Mouse (Mus musculus): ENCODE measurements around the gene Rhot2. TPM values are rescaled to one million over a fixed set of nuclear protein-coding genes. Genes with fewer than 3 reads are reported as not detected.
"Not testable (repeated sequence)": the region's sequence is repeated elsewhere in the genome, so short reads cannot be mapped to it uniquely, and the experiment has no call there.

Gene Rhot2
- total RNA-seq, 2 experiments from 2014 or later: 81.9 to 84.9 TPM

DNA sequence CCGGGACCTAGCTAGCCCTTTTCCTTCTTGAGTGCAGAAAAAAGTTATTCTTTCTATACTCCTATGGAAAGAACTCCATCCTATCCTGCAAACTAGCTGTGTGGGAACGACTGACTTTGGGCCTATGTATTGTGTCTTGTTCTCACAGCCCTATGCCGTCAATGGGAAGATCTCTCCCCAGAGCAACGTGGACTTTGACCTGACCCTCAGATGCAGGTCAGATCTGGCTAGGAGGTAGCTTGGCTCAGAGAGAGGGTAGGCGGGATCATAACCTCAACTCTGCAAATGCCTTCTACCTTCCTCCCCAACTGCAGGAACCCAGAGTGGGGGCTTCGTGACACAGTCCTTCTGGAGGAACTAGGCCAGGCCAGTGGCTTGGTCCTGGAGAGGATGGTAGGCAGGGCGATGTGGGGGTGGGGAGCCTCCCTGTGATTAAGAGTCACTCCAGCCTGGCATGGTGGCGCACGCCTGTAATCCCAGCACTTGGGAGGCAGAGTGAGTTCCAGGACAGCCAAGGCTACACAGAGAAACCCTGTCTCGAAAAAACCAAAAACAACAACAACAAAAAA is 31.8 kb upstream of the Rhot2 start:
- DNase-seq (ENCODE audit: low spot score in 2 of 2): no peak
- intact Hi-C loops (cut with DNase I): loop anchor here (5.0 kb wide), 1 partner anchor 46 kb away; no protein-coding TSS in a partner anchor

DNA sequence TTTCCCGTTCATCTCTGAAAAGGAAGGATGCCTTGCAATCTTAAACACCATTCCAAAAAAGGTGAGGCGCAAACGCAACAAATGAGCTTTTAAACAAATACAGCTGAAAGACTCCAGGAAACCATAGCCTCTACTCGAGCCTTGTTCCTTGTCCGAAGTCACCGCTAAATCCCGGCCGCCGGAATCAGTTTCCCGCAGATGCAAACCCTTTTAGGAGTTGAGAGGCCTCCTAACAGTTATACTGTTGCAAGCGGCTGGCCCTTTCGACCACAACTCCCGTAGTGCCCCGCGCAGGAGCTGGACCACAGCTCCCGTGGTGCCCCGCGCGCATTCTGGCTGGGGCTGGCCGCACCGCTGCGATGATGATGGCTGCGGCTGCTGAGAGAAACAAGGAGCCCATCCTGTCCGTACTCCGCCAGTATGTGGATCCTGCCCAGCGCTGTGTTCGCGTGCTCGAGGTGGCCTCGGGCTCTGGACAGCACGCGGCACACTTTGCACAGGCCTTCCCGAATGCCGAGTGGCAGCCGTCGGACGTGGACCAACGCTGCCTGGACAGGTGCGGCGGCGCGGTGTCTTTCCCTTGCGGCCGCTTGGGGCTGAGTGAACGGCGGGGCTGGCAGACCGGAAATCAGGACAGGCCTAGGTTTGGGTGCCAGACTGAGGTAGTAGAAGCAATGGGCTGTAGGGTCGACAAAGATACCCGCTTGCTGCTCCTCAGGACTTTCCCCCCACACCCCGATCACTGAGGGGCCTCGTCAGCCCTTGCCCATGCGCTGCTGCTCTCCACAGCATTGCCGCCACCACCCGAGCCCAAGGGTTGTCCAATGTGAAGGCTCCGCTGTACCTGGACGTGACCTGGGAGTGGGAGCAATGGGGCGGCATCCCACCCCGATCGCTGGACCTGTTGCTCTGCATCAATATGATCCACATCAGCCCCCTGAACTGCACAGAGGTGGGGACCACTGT is 30.8 kb upstream of the Rhot2 start:
- peak; percentile 87 to 91 for DNase-seq (ENCODE audit: low spot score in 2 of 2)
- intact Hi-C loops (cut with DNase I): loop anchor here (1.0 to 5.0 kb wide), 2 partner anchors 42 to 47 kb away; partner anchors contain the start of gene Stub1

DNA sequence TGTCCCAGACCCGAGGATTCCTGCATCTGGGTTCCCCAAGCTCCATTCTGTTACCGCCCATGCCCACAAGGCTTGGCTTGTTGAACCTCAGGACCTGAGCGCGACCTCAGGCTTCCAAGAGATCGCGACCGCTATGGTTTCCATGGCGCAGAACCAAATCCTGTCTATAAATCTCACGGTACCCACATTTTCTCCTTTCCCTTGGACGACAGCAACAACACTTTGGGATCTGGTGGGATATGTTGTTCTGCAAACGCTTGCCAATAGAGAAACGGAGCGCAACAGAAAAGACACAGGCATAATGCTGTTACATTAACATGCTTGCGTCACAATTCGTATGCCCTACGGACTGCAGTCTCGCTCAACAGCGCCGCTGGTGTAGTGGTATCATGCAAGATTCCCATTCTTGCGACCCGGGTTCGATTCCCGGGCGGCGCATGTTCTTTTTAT is 30.1 kb upstream of the Rhot2 start, which contains the start of gene Mettl26:
Mettl26 (plus strand) TSS at position 354 of the 450 bp plus-strand sequence.
- intact Hi-C loops (cut with DNase I): loop anchor here (1.0 to 5.0 kb wide), 2 partner anchors 41 to 48 kb away; partner anchors contain the start of gene Stub1
- DNase-seq (ENCODE audit: low spot score in 2 of 2): peak; percentile 96 to 100

DNA sequence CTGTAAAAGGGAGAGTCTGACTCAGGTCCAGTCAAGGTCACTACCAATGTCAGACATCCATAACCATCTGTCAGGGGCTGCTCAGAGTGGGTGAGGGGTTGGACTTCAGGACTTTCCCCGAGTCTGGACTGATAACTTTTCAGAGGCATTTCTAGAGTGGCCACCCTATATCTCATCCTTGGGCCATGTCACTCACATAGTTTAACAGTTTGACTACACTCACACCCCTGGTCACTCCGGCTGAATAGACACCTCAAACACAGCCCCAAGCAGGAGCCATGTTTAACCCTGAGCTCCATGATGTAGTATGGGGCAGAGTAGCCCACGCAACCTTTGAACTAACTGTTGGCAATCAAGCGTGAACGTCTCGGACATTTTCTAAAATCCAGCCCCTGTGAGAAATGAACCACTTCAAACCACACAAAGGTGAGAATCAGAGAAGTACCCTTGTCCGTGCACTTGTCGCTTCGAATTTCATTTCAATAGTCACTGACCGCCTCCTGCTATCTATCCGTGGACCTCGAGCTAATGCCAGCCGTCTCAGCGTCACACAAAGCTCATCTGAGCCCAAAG is 29.6 kb upstream of the Rhot2 start:
- no peak for DNase-seq (ENCODE audit: low spot score in 2 of 2)
- intact Hi-C loops (cut with DNase I): no loop called here

DNA sequence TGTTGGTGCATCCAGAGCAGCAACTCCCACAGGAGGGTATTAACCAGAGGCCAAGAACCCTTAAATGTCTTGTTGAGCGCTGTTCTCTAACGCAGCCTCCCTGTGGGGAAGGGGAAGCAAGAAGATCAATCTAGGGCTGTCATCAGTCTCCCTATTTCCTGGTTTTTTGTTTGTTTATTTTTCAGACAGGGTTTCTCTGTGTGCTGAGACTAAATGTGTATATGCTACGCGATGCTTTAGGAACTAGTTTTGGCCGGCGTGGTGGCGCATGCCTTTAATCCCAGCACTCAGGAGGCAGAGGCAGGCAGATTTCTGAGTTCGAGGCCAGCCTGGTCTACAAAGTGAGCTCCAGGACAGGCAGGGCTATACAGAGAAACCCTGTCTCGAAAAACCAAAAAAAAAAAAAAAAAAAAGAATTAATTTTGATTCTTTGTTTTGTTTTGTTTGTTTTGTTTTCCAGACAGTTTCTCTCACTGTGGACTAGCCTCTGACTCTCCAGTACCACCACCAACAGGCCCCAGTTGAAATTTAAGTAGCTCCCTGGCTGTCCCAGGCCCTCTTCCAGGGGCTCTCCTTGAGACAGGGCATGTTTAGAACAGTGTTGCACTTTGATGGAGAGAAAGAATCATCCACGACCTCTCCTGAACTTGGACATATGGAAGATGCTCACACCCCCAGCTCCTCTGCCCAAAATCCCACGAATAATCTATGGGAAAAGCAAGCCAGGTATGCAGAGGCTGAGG is 28.9 kb upstream of the Rhot2 start:
- DNase-seq (ENCODE audit: low spot score in 2 of 2): no peak
- intact Hi-C loops (cut with DNase I): no loop called here

DNA sequence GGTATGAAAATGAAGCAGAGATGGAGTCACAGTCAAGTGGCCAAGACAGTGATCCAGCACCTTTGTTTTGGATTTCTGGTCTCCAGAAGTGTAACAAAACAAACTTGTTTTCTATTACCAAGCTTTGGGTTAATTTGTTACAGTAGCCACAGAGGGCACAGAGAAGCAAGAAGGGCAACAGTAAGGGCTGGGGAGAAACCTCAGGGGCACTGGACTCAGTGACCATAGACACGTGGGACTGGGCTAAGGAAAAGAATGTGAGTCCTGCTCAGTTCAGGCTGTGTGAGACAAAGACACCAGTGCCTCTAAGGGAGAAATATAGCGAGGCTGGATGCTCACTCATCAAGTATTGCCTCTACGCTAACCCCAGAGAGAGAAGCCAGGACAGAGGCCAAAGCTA is 28.0 kb upstream of the Rhot2 start:
- intact Hi-C loops (cut with DNase I): no loop called here
- DNase-seq (ENCODE audit: low spot score in 2 of 2): no peak

DNA sequence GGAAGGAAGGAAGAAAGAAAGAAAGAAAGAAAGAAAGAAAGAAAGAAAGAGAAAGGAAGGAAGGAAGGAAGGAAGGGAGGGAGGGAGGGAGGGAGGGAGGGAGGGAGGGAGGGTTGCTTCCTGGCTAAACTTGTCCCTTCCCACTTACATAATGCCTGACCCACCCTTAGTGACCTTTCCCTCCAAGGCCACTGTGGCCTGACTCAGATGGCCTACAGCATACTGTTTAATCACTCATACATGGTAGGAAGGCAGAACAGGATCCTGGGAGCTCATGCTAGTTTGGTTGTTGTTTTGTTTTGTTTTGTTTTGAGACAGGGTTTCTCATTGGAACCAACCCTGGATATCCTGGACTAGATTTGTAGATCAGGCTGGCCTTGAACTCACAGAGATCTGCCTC is 26.9 kb upstream of the Rhot2 start:
- DNase-seq (ENCODE audit: low spot score in 2 of 2); intact Hi-C loops (cut with DNase I): not testable (repeated sequence)

DNA sequence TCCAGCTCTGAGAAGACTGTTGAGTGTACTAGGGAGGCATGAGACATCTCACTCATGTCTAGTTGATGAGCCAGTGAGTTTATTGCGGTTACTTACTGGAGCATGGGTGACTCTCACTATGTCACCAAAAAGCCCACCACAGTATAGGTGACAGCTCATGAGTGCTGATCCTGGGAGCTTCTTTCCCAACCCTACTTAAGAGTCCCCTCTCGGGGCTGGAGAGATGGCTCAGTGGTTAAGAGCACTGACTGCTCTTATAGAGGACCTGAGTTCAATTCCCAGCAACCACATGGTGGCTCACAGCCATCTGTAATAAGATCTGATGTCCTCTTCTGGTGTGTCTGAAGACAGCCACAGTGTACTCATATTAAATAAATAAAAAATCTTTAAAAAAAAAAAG is 25.3 kb upstream of the Rhot2 start:
- intact Hi-C loops (cut with DNase I): no loop called here
- no peak for DNase-seq (ENCODE audit: low spot score in 2 of 2)

DNA sequence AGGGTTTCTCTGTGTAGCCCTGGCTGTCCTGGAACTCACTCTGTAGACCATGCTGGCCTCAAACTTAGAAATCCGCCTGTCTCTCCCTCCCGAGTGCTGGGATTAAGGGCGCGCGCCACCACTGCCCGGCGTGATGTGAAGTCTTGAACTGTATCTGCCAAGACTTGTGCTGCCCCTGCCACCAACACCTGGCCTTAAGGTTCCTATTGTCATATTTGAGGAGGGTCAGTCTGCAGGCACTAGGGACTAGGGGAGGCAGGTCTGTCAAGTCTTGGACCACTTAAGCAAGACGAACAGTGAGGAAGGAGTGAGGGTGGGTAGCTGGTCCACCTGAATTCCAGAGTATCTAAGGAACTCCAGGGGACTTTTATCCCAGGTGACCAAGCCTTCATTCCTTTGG is 24.8 kb upstream of the Rhot2 start:
- no peak for DNase-seq (ENCODE audit: low spot score in 2 of 2)
- intact Hi-C loops (cut with DNase I): no loop called here

DNA sequence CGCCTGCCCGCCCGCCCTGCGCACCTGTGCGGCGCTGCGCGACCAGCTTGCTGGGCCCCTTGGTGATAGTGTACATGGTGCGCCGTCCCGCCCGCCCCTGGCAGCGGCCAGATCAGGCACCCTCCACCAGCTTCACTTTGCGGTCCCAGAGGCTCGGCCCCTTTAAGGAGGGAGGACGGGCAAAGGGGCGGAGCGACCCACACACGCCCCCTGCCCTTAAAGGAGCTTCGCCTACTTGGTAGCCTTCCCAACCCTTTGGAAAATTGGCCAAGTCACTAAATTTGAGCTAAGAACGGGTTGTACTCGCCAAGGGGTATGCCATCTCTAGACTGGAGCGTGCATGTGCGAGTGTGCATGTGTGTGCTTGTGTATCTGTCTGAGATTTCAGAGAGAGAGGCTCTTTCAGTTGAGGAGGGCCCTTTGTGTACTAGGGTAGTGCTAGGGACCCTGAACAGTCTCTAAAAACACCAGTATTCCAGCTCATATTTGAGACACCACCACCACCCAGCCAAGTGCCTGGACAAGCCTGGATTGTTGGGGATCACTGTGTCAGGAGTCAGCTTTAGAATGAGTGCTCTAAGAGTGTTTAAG is 24.0 kb upstream of the Rhot2 start, which contains the start of gene Mcrip2:
Mcrip2 (minus strand) TSS at position 164 of the 591 bp plus-strand sequence.
- intact Hi-C loops (cut with DNase I): no loop called here
- DNase-seq (ENCODE audit: low spot score in 2 of 2): peak; percentile 76 to 80

DNA sequence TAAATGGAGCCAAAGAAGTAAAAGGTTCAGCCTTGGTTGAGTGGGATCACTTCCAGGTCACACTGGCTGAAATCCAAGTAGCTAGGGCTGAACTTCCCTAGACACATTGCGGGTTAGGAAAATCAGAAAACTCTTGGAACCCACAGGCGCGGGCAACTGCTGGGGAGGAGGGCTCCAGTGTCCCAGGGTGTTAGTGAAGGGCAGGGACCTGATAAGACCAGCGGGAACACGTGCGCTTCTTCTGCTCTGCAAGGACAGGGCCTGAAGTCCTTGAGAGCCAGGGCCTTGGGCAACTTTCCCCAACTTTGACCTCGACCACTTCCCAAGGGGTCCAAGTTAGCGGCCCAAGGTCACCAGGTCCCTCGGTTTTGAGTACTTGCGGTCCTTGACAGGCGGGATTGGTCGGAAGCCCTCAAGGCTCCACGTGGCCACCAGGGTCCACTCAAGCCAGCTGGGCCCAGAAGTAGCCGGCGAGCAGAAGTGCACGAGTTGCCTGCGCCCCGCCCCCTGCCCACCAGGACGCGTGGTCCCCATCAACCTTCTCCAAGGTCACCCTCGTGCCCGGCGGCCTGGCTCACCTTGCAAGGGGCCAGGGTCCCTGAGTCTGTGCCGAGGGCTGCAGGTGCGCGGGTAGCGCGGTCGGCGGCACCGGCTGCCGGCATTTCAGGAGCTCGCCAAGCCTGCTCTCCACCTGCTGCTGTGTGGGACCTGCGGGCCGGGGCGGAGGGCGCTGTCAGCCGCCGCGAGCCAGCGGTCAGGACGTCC is 23.4 kb upstream of the Rhot2 start:
- intact Hi-C loops (cut with DNase I): no loop called here
- no peak for DNase-seq (ENCODE audit: low spot score in 2 of 2)

DNA sequence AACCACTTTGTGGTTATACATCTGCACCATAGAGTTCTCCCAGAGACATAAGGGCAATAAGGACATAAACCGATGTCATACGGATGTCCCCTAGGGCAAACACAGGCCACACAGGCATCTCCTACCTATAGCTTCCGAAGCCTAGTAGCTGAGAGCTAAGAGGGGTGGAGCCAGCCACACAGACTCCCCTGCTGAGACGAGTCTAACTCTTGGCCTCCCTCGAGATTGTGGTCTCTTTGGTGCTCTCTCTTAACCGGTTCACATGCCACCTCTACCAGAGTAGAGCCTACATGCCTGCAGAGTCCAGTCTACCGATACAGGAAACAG is 22.8 kb upstream of the Rhot2 start:
- intact Hi-C loops (cut with DNase I): no loop called here
- no peak for DNase-seq (ENCODE audit: low spot score in 2 of 2)

DNA sequence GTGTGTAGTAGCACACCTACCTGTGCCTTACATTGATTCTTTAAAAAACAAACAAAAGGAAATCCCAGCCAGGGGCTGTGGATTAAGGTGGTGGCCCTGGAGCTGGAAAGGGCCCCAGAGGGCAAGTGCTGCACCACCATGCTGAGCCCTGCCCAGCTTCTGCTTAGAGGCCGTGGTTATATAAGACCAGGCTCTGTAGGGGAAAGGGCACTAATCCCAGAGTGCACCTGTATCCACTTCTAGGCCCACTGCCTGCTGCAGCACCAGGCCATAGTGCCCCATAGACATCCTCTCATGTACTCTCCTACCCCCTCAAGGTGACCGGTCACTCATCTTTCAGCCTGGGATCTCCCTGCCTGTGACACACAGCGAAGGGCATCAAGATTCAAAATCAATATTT is 21.5 kb upstream of the Rhot2 start:
- no peak for DNase-seq (ENCODE audit: low spot score in 2 of 2)
- intact Hi-C loops (cut with DNase I): no loop called here

DNA sequence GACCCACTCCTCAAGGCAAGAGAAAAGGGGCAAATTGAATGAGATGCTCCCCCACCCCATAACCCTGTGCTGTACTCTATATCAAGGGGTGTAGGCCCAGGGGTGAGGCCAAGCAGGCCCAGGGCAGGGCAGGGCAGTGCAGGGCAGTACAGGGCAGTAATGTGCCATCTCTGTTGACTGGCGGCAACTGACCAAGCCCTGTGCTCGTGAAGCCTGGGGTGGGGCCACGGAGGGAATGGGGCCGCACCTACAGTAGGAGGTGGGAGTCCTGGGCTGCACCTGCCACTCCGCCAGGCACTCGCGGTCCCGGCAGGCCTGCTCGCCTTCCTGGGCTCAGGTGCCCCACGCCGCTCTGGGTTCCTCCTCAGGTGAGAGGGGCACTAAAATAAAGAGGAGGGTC is 20.6 kb upstream of the Rhot2 start:
- no peak for DNase-seq (ENCODE audit: low spot score in 2 of 2)
- intact Hi-C loops (cut with DNase I): no loop called here

DNA sequence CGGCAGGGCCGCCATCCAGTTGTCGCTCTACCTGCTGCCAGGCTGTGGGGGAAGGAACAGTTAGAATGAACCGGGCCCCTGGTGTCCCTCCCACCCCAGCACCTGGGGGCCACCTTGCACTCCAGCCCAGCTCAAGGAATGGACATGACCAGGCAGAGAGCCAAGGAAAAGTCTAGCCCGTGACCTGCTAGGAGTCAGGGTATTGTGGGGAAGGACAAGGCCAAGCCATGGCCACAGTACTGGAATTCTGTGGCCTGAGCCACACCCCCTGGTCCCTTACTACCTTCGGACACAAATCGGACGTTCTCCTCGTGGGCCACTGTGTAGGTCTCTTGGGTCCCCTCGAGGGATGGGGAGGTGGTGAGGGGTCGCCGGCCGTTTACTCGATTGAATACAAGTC is 19.7 kb upstream of the Rhot2 start:
- DNase-seq (ENCODE audit: low spot score in 2 of 2): no peak
- intact Hi-C loops (cut with DNase I): no loop called here

DNA sequence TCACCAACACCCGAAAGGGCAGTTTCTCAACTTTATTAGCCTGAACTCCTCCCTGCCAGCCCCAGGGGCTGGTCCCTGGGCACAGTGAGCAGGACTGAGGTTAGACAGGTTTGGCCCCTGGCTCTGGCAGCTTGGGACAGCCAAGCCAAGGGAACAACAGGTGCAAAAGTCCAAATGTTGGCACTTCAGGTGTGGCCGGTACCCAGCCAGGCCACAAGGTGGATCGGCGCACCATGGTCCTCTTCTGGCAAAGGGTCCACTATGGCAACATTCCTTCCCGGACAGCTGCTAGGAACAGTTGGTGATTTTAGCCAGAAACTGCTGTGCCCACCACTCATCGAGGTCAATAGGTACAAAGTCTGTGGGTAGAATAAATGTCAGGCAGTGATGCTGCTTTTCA is 19.0 kb upstream of the Rhot2 start:
- intact Hi-C loops (cut with DNase I): no loop called here
- DNase-seq (ENCODE audit: low spot score in 2 of 2): no peak

DNA sequence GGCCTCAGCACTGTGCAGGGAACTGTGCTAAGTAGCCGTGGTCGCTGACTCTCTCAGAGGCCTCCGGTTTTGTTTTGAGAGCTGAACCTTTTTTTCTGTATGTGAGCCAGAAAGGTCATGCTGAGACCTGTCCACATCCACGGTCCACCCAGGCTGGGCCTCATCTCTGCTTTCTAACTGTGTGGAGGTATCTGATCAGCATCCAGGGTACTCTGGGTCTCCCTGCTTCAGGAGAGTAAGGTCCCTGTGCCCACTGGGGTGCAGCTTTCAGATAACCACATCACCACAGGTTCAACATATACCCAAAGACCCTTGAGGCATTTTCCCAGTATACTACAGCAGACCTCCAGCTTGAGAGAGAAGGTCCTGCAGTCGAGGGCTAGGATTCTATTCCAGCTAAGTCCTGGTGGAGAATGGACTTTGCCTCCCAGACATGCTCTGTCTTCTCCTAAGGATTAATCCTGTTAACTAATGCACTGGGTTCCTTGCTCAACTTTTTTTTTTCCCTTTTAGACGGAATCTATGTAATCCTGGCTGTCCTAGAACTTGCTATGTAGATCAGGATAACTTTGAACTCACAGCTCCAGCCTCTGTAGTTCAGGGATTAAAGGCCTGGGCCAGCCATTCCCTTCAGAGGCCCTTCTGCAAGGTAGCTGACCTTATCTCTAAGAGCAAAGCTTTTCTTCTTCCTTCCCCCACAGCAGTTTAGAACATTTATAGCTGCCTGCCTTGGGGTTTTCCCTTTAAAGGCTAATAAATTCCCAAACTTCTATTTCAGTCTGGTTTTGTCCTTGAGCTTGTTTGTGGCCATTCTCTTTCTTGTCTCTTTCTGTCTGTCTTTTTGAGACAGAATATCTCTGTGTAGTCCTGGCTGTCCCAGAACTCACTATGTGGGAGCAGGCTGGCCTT is 17.3 kb upstream of the Rhot2 start:
- DNase-seq (ENCODE audit: low spot score in 2 of 2): no peak
- intact Hi-C loops (cut with DNase I): no loop called here

All from left cerebral cortex, postnatal 14 days (tissue).